In genomic region chr16:31499021-31499420, GRCm38 (mm10) we compare ENCODE assay signal across 18 mouse cellular contexts.
DNase-seq lines count a peak whose midpoint lies in the region; ATAC-seq and TF ChIP-seq lines count a peak whose summit lies in the region.
"Had no signal": no experiment of that assay in that cellular context is flagged by ENCODE, and none has a peak within 500 bp of the region (broad histone marks: within the 10 kb centered on the region; RNA-seq: fewer than 3 reads in every experiment).

No protein-coding gene starts in this region.

- no peak for TF ChIP-seq CTCF in hindbrain, postnatal 0 days (IDR thresholded peaks at IDR 0.05; ENCODE audit: low read depth)

- no peak for ATAC-seq in hindbrain, embryonic 12.5 days (ENCODE audit: low FRiP score)
- ATAC-seq in hindbrain, postnatal 0 days: no peak
- no peak for ATAC-seq in neural tube, embryonic 13.5 days (ENCODE audit: low read depth)
- ATAC-seq in forebrain, embryonic 15.5 days (replicated peaks): no peak
- ATAC-seq in limb, embryonic 15.5 days (ENCODE audit: insufficient number of reproducible peaks, low FRiP score, low TSS enrichment, low read depth): no peak
- ATAC-seq: liver, embryonic 12.5 days had no signal

- no peak overlapping the region for H3K9ac ChIP-seq in hindbrain, embryonic 12.5 days
- H3K9ac ChIP-seq in hindbrain, postnatal 0 days (replicated peaks; ENCODE audit: low read length): no peak overlapping the region
- H3K9ac ChIP-seq in neural tube, embryonic 13.5 days: no peak overlapping the region
- H3K9ac ChIP-seq in forebrain, embryonic 15.5 days (replicated peaks): no peak overlapping the region
- no peak overlapping the region for H3K9ac ChIP-seq in limb, embryonic 15.5 days
- H3K9ac ChIP-seq: liver, embryonic 12.5 days; lung, embryonic 15.5 days; neural tube, embryonic 12.5 days had no signal

- peak overlapping the region; percentile 24; the same call in 1 of the 2 replicates for H3K27ac ChIP-seq in hindbrain, embryonic 12.5 days
- H3K27ac ChIP-seq in hindbrain, postnatal 0 days: no peak overlapping the region
- 0 out of 2 replicates have a peak overlapping the region, but pooled peaks have one; percentile 46 for H3K27ac ChIP-seq in neural tube, embryonic 13.5 days (replicated peaks)
- H3K27ac ChIP-seq in forebrain, embryonic 15.5 days (replicated peaks): peak overlapping the region; percentile 98
- H3K27ac ChIP-seq in limb, embryonic 15.5 days: peak overlapping the region; percentile 29; the same call in 1 of the 2 replicates
- H3K27ac ChIP-seq: liver, embryonic 12.5 days; lung, embryonic 15.5 days; neural tube, embryonic 12.5 days; stomach, postnatal 0 days had no signal

- 94% methylated on average over 6 of the region's 6 CpGs for WGBS in hindbrain, embryonic 12.5 days
- WGBS in hindbrain, postnatal 0 days: 97% methylated on average over 6 of the region's 6 CpGs
- WGBS in neural tube, embryonic 13.5 days: 94% methylated on average over 6 of the region's 6 CpGs
- 89% methylated on average over 6 of the region's 6 CpGs for WGBS in forebrain, embryonic 15.5 days
- 94% methylated on average over 6 of the region's 6 CpGs for WGBS in limb, embryonic 15.5 days

- H3K4me2 ChIP-seq in hindbrain, embryonic 12.5 days (replicated peaks): no peak overlapping the region
- H3K4me2 ChIP-seq in hindbrain, postnatal 0 days (ENCODE audit: low read depth, low read length): no peak overlapping the region
- H3K4me2 ChIP-seq in neural tube, embryonic 13.5 days: no peak overlapping the region
- no peak overlapping the region for H3K4me2 ChIP-seq in forebrain, embryonic 15.5 days (replicated peaks)
- no peak overlapping the region for H3K4me2 ChIP-seq in limb, embryonic 15.5 days
- H3K4me2 ChIP-seq: liver, embryonic 12.5 days; lung, embryonic 15.5 days; neural tube, embryonic 12.5 days had no signal

- peaks cover 37% of the 10 kb centered on the region for H3K4me1 ChIP-seq in hindbrain, embryonic 12.5 days
- H3K4me1 ChIP-seq in hindbrain, postnatal 0 days (ENCODE audit: insufficient read depth, low read length): peaks cover 9% of the 10 kb centered on the region; the same call in 1 of the 2 replicates
- peaks cover 42% of the 10 kb centered on the region for H3K4me1 ChIP-seq in neural tube, embryonic 13.5 days (replicated peaks)
- H3K4me1 ChIP-seq in forebrain, embryonic 15.5 days: peaks cover 46% of the 10 kb centered on the region
- H3K4me1 ChIP-seq in limb, embryonic 15.5 days: peaks cover 48% of the 10 kb centered on the region

- no peaks in the 10 kb centered on the region for H3K9me3 ChIP-seq in hindbrain, embryonic 12.5 days (replicated peaks)
- H3K9me3 ChIP-seq in hindbrain, postnatal 0 days (ENCODE audit: low read length): no peaks in the 10 kb centered on the region
- no peaks in the 10 kb centered on the region for H3K9me3 ChIP-seq in neural tube, embryonic 13.5 days
- no peaks in the 10 kb centered on the region for H3K9me3 ChIP-seq in forebrain, embryonic 15.5 days
- no peaks in the 10 kb centered on the region for H3K9me3 ChIP-seq in limb, embryonic 15.5 days
- H3K9me3 ChIP-seq: liver, embryonic 12.5 days; lung, embryonic 15.5 days; neural tube, embryonic 12.5 days had no signal

- H3K4me3 ChIP-seq in hindbrain, embryonic 12.5 days: no peak overlapping the region
- H3K4me3 ChIP-seq in hindbrain, postnatal 0 days (ENCODE audit: low read length): no peak overlapping the region
- H3K4me3 ChIP-seq in neural tube, embryonic 13.5 days: no peak overlapping the region
- H3K4me3 ChIP-seq in forebrain, embryonic 15.5 days: no peak overlapping the region
- no peak overlapping the region for H3K4me3 ChIP-seq in limb, embryonic 15.5 days
- H3K4me3 ChIP-seq: liver, embryonic 12.5 days; lung, embryonic 15.5 days; neural tube, embryonic 12.5 days had no signal

- H3K36me3 ChIP-seq in hindbrain, embryonic 12.5 days: no peaks in the 10 kb centered on the region
- no peaks in the 10 kb centered on the region for H3K36me3 ChIP-seq in hindbrain, postnatal 0 days (ENCODE audit: insufficient read depth, low read length)
- no peaks in the 10 kb centered on the region for H3K36me3 ChIP-seq in neural tube, embryonic 13.5 days
- no peaks in the 10 kb centered on the region for H3K36me3 ChIP-seq in forebrain, embryonic 15.5 days
- no peaks in the 10 kb centered on the region for H3K36me3 ChIP-seq in limb, embryonic 15.5 days
- H3K36me3 ChIP-seq: liver, embryonic 12.5 days; lung, embryonic 15.5 days; neural tube, embryonic 12.5 days had no signal

- no peak for DNase-seq in hindbrain, postnatal 0 days (ENCODE audit: low spot score)
- no peak for DNase-seq in neural tube, embryonic 10.5 days (ENCODE audit: extremely low spot score, low spot score)
- no peak for DNase-seq in B cell, adult 2 months
- DNase-seq in cerebellum, adult 8-10 months: no peak
- DNase-seq: cerebellum, adult 2 months; gastrocnemius, postnatal 10 days; heart, adult 18-20 months; kidney, adult 2 months; kidney, postnatal 25 days; thymus, postnatal 36 days had no signal

- H3K27me3 ChIP-seq in hindbrain, embryonic 12.5 days: no peaks in the 10 kb centered on the region
- no peaks in the 10 kb centered on the region for H3K27me3 ChIP-seq in hindbrain, postnatal 0 days (ENCODE audit: insufficient read depth, low read length)
- H3K27me3 ChIP-seq in neural tube, embryonic 13.5 days: 0 out of 2 replicates have a peak, but pooled peaks cover 9% of the 10 kb centered on the region
- H3K27me3 ChIP-seq in forebrain, embryonic 15.5 days: no peaks in the 10 kb centered on the region
- H3K27me3 ChIP-seq in limb, embryonic 15.5 days: no peaks in the 10 kb centered on the region
- H3K27me3 ChIP-seq: lung, embryonic 15.5 days; neural tube, embryonic 12.5 days had no signal
